Mouse (Mus musculus) macrophage (primary cell): ENCODE measurements around the gene Adgrg6. TPM values are rescaled to one million over a fixed set of nuclear protein-coding genes. Genes with fewer than 3 reads are reported as not detected.

Source experiments
- H3K27ac ChIP-seq: fragments of 350-480 bp; formaldehyde crosslinking; 2 replicates; pipeline ENCODE4 v1.9.0; 2021
- H3K36me3 ChIP-seq: fragments of 350-480 bp; formaldehyde crosslinking; 2 replicates; pipeline ENCODE4 v1.9.0; 2021; ENCODE audit errors: inconsistent target
- H3K4me3 ChIP-seq: fragments of 350-480 bp; formaldehyde crosslinking; 2 replicates; pipeline ENCODE4 v1.9.0; 2021; ENCODE audit errors: inconsistent target
- H3K79me2 ChIP-seq: fragments of 350-480 bp; formaldehyde crosslinking; 2 replicates; pipeline ENCODE4 v1.9.0; 2021; ENCODE audit errors: inconsistent target
- WGBS: methylation state at CpG from one replicate; pipeline ENCODE4 v1.1.7; 2026; ENCODE audit warnings: inconsistent platforms; ENCODE audit not compliant: missing documents; 5-methylcytosine and 5-hydroxymethylcytosine counted together
- polyA plus RNA-seq: library from polyadenylated mRNA; stranded (reverse); fragments of 250-400 nt; gene quantifications from 3 replicates; pipeline ENCODE4 v1.2.4, GENCODE M21; 2018; ENCODE audit warnings: inconsistent platforms

The Adgrg6 gene
- polyA plus RNA-seq, 1 experiment from 2014 or later: 2.7 TPM

DNA sequence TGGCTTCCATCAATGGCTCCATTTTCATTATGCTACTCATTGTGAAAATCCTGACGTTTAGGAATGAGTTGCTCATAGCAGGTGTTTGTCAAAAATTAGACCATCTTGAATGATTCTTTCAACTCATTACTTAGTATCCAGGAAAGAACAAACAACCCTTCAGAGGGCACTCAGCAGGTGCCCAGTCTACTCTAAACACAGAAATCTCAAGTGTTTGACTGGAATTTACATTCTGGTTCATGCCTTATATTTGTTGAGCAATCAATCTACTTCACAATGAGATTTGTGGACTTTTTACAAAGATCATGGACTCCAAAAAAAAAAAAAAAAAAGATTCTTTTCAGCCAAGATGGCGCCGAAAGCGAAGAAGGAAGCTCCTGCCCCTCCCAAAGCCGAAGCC is 22.7 kb downstream of the Adgrg6 start:
- Histone ChIP-seq H3K4me3 (no peak overlapping the region), H3K36me3 (no peaks in the 10 kb centered on the region), H3K27ac (no peak overlapping the region), H3K79me2 (no peaks in the 10 kb centered on the region)
- 80% methylated on average over 1 of the region's 5 CpGs for WGBS

DNA sequence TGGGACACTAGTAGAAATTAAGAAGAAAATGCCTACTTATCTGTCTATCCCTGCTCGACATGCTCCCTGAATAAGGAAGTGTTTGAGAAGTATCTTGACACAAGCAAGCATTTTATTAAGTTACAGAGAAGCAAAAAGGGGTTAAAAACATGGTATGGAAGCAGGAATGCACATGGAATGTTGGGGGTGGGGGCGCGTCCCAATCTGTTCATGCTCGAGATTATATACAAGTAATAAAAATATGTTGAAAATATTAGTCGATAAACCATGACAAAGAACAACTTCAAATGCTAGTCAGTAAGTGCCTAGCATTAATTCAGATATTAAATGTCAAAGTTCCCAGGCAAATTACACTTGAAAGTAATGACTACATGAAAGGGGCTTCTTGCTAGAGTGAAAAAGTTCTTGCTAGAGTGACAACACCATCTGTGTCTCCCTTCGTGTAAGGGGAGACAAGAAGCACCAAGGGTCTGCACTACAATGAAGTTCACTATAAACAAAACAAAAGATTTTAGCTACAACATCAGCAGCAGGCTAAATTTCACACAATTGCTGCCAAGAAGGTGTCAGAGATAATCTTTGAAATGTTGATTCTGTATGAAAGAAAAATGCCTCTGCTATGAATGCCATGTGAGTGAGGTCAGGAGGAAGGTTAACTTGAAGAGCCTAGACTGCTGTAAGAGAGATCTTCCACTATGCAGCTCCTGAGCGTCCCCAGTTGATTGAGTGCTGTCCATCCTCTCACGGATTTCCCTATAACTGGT is 24.4 kb downstream of the Adgrg6 start:
- Histone ChIP-seq H3K4me3 (no peak overlapping the region), H3K36me3 (no peaks in the 10 kb centered on the region)

DNA sequence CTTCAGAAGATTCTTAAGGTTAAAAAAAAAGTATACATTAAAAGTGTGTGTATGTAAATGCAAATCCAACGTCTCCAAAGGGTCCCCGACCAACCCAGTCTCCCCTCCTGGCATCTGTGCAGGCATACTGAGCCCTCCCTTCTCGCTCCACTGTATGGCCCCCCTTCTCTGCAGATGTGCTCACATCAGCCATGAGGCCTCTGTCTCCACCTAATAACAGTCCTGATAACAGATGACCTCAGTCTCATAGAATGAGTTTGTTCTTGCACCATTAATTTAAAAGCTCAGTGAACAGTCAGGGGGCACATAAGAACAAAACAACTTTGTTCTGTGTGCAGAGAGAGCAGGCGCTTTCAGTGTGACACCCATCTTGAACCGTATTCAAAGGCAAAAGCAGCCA is 27.6 kb downstream of the Adgrg6 start:
- 92% methylated on average over 5 of the region's 5 CpGs for WGBS
- H3K36me3 ChIP-seq: no peaks in the 10 kb centered on the region
- H3K4me3 ChIP-seq: no peak overlapping the region
- no peaks in the 10 kb centered on the region for H3K79me2 ChIP-seq
- H3K27ac ChIP-seq: no peak overlapping the region

More for the DNA sequence above, 24.4 kb downstream of the Adgrg6 start:
- Histone ChIP-seq H3K79me2 (no peaks in the 10 kb centered on the region), H3K27ac (no peak overlapping the region)
- 91% methylated on average over 7 of the region's 8 CpGs for WGBS

DNA sequence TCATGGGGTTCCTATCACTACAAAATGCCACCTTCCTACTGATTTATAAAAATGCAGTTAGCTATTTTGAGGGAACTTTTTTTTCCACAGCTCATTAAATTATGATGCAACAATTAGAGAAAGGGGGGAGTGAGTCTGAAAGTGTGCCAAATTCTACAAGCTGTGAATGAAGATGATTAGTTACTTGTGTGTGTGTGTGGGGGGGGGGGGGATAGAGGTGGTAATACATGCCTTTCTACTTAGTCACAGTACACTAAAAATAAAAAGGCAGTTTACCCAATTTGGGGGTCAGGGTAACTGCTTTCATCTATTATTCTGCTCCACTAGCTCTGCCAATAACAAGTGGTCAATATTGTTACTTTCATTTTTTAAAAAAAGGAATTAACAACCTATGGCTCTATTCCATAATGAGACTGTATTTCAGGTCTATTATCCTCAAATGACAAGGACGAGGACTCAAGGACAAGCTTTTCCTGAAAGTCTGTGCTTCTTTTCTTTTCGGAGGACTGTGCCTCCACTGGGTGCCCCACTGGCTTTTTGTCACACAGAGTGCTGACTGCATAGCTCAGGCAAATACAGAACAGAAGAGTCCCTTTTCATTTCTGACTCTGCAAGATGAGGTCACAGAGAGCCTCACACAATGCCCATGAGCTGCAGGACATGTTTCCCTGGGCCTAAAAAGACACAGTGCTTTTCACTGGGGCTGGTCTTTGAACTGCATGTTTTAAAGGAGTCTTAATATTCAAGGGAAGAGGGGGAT is 33.4 kb downstream of the Adgrg6 start:
- no peak overlapping the region for H3K4me3 ChIP-seq
- H3K79me2 ChIP-seq: no peaks in the 10 kb centered on the region
- H3K36me3 ChIP-seq: no peaks in the 10 kb centered on the region
- H3K27ac ChIP-seq: no peak overlapping the region
- 94% methylated on average over 2 of the region's 2 CpGs for WGBS

DNA sequence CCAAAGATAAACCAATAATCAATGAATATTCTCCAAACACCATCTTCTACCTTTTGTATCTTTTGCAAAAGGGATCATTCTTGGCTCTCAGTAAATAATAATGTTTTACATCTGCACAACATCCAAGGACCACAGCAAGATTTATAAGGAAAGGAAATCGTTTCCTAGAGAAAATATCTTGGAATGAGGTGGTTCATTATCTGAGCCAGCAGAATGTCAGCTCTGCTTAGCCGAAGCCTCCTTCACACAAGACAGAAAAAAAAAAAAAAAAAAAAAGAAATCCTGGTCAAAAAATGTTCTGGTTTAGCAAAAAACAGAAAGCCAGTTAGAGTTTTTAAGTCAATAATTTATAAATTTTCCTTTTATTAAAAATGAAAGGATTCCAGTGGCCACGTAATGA is 34.3 kb downstream of the Adgrg6 start:
- Histone ChIP-seq H3K27ac (no peak overlapping the region), H3K36me3 (no peaks in the 10 kb centered on the region), H3K4me3 (no peak overlapping the region), H3K79me2 (no peaks in the 10 kb centered on the region)
- 87% methylated on average over 3 of the region's 3 CpGs for WGBS

DNA sequence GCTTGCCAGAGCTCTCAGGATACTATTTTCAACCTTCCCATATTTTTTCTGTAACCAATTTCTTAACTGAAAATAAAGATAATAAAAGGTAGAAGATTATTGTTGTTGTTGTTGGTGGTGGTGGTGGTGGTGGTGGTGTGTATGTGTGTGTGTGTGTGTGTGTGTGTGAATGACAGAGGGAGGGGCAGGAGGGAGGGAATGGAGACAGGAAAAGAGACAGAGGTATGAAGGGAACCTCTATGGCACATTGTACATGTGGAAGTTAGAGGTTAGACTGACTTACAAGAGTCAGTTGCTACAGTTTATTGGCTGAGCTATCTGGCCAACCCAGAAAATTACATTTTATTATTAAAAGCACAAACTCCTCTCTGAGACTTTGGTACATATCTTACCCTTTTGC is 49.8 kb downstream of the Adgrg6 start:
- Histone ChIP-seq H3K4me3 (no peak overlapping the region), H3K36me3 (no peaks in the 10 kb centered on the region), H3K79me2 (no peaks in the 10 kb centered on the region), H3K27ac (no peak overlapping the region)

DNA sequence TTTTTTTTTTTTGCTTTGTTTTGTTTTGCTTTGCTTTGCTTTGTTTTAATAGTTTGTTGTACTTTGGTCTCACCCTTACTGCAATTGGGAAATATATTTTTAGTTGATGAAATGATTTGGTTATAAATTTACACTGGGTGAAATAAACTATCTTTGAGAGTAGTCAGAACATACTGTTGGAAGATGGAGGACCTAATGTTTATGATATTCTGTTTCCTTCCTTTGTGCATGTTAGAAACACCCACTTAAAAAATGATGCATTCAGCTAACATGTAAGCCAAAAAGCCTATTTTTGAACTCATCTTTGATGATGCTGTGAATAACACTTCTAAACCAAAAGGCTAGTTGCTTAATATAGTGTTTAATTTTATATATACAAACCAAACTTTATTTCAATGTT is 50.3 kb downstream of the Adgrg6 start:
- H3K27ac ChIP-seq: no peak overlapping the region
- no peak overlapping the region for H3K4me3 ChIP-seq
- no peaks in the 10 kb centered on the region for H3K79me2 ChIP-seq
- H3K36me3 ChIP-seq: no peaks in the 10 kb centered on the region

DNA sequence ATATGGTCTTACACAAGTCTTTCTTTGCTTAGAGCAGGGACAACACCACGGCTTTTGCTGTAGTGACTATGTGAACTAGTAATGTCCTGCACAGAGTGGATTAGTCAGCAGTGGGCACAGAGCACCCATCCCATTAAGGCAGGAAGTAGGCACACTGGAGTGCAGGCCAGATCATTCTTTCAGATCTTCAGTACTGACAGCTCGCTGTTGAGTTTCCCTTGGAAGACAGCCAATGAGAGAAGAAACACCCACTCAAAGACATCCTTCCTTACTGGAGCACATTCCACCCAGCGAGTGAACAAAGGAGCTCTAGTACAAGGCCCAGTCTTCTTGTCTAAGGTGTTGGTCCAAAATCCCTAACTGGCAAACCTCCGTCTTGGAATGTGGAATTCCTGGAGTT is 53.6 kb downstream of the Adgrg6 start:
- H3K4me3 ChIP-seq: no peak overlapping the region
- no peaks in the 10 kb centered on the region for H3K79me2 ChIP-seq
- 52% methylated on average over 4 of the region's 4 CpGs for WGBS
- no peaks in the 10 kb centered on the region for H3K36me3 ChIP-seq
- no peak overlapping the region for H3K27ac ChIP-seq

DNA sequence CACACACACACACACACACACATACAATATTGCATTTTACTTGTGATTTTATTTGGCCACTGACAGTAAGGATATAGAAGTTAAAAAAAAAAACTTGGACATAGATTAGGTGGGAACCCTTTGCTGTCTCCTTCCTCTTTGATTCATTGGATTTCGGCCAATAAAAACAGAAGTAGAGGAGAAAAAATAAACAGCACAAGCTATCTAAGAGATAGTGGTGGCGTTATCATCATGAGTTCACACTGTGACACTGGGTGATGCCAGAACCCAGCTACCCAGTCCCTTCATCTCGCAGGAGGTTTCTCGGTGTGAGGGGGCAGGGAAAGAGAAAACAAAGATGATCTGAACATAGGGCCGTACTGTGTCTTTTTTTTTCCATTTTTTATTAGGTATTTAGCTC is 62.2 kb downstream of the Adgrg6 start:
- 88% methylated on average over 5 of the region's 5 CpGs for WGBS
- Histone ChIP-seq H3K79me2 (no peaks in the 10 kb centered on the region), H3K36me3 (no peaks in the 10 kb centered on the region), H3K4me3 (no peak overlapping the region), H3K27ac (no peak overlapping the region)

DNA sequence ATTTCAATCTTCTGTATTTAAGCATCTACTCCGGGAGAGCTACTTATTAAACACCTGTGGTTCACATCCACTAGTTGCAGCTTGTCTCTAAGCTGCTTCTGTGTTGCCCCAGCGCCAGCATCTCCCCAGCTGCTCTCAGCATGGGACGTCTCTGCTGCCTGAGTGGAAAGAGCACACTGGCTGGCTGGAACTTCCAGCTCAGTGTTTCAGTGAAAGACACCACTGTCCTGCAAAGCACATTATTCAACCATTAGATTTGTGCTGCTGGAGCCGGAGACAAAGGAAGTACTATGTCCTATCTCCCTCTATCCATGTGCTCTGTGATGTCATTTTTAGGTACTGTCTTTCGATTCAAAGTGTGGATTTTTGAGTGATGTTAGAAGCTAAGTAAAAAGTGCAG is 63.0 kb downstream of the Adgrg6 start:
- Histone ChIP-seq H3K27ac (no peak overlapping the region), H3K4me3 (no peak overlapping the region), H3K79me2 (no peaks in the 10 kb centered on the region), H3K36me3 (no peaks in the 10 kb centered on the region)
- WGBS: 93% methylated on average over 5 of the region's 5 CpGs

DNA sequence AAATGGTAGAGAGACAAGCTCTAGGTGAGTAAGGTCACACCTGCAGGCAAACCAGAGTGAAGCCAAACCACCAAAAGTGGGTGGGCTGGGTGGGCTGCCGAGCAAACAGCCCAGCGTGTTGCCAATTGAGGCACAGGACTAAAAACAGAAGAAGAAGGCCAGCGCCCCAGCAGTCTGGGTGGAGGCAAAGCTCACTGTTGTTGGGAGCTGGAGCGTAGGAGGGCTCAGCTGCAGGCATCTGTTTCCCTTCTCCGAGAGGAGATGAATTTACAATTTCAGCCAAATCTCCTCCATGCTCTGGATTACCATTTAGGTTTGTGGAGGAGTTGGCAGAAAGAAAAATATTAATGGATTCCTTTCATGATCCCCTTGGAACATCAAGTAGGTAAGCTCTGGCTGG is 64.5 kb downstream of the Adgrg6 start:
- Histone ChIP-seq H3K79me2 (no peaks in the 10 kb centered on the region), H3K27ac (no peak overlapping the region), H3K4me3 (no peak overlapping the region), H3K36me3 (no peaks in the 10 kb centered on the region)
- 98% methylated on average over 5 of the region's 5 CpGs for WGBS

DNA sequence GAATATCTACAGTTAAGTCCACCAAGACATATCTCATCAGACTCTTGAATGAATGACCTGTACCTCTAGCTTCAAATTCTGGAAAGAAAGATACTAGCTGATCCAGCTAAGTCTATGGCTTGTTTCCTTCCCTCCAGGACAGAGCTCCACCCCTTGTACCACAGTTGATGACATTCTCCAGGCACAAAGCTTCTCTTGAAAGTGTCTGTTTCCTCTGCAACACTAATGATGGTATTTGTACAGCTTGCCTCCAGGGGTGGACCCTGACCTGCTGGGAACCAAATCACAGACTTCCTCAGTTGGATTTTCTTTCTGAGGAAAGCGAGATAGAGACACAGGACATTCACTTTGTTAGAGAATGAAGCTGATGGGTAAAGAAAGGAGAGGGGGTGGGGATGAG is 69.1 kb downstream of the Adgrg6 start:
- Histone ChIP-seq H3K36me3 (no peaks in the 10 kb centered on the region), H3K27ac (no peak overlapping the region), H3K79me2 (no peaks in the 10 kb centered on the region), H3K4me3 (no peak overlapping the region)
- 90% methylated on average over 1 of the region's 1 CpGs for WGBS

DNA sequence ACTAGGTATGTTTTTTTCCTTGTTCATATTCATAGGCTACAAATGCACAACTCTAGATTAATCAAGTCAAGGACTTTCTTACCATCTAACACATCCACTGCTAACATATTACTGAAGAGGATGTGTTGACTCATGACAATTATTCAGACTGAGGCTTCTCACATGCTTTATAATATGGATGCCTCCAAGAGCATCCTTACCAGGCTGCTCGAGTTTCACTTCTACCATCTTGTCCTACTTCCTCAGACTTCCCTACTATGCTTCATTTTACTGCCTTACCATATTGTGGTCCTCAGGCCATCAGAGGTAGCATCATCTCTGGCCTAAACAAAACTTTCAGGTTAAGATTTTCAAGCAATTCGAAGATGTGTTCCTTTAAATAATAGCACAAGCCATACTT is 69.8 kb downstream of the Adgrg6 start:
- Histone ChIP-seq H3K4me3 (no peak overlapping the region), H3K27ac (no peak overlapping the region), H3K79me2 (no peaks in the 10 kb centered on the region), H3K36me3 (no peaks in the 10 kb centered on the region)
- WGBS: 0% methylated on average over 1 of the region's 2 CpGs

DNA sequence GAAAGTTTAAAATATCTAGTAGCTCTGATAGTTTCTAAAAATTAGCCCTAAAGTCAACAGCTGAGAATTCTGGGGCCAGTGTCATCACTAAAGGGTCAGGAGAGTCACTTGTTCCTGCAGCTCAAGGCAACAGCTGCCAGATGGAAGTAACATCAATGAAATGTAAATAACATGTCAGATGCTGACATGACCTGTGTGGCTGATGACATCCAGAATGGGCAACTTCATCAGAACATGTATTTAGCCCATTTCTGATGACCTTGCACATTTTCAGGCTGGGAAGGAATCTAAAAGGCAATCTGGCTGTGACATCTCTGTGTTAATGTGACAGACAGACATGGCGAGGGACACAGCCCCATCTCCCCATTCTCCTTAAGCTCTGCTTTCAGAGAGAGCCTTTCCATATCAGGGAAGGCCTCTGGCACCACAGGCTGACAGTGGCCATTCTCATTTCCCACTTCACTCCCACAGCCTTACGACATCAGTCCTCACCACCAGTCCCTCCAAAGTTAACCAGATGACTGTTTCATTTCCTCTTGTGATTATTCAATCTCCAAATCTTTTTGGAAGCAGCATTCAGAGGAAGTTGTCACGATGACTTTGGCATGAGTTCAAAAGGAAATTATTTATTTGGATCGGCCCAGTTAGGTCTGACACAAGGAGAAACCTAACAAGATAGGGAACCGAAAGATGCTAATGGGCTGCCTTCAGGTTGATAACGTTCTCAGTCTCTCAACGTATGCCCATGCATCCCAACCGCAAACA is 70.7 kb downstream of the Adgrg6 start:
- WGBS: 7% methylated on average over 8 of the region's 8 CpGs
- Histone ChIP-seq H3K4me3 (no peak overlapping the region), H3K36me3 (no peaks in the 10 kb centered on the region), H3K27ac (0 out of 2 replicates have a peak overlapping the region, but pooled peaks have one; percentile 27), H3K79me2 (no peaks in the 10 kb centered on the region)

DNA sequence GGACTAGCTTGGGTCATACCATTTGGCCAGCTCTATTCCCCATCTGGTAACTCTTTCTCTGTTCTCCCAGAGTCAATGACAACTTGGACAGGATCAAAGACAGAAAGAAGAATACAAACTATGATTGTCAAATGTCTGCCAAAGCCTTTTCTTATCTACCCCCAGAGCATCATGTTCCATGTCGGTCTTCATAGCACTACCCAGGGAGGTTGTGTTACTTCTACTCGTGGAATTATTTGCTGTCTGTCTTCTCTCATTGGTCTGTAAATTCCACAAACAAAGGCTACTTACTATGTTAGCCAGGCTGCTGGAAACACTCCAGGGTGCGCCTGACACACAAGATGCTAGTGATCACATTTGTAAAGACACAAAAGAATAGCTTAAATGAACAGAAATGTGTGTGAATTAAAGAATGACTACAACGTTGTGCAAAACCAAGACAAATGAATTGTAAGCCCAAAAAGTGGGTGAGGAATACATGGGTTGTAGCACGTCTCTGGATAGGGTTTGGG is 74.4 kb downstream of the Adgrg6 start:
- H3K36me3 ChIP-seq: no peaks in the 10 kb centered on the region
- H3K27ac ChIP-seq: no peak overlapping the region
- H3K4me3 ChIP-seq: no peak overlapping the region
- no peaks in the 10 kb centered on the region for H3K79me2 ChIP-seq
- WGBS: 86% methylated on average over 5 of the region's 5 CpGs
